Mouse (Mus musculus) R1 (cell line): ENCODE results near the gene Gm10974.
A peak's percentile ranks its signal among the peaks of the same experiment; 100 is the strongest.

Source experiments
- DNase-seq: peaks from one replicate; pipeline ENCODE4 v3.0.0-alpha.2; 2018; ENCODE audit warnings: low read depth, low spot score

Gene Gm10974

DNA sequence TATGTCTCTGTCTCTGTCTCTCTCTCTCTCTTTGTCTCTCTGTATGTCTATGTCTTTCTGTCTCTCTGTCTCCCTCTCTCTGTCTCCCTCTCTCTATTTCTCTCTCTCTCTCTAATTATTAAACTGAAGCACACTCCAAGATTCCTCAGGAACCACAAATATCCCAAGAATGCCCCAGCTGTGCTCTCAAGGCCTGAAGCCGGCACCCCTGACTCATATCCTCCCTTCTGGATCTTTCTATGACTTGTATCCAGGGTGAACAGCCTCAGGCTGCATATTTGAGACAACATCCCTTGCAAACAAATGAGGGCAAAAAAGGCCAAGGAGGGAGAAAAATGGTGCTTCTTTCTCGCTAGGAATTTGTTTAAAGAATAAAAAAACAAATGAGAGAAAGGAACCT, at the start of gene Gm10974:
Gene Gm10974, plus strand, starts transcription at position 2 of the 400 bp plus-strand sequence.
- DNase-seq: no peak

GRCm38 (mm10) chr7:66318147-66318546, 47.6 kb upstream of the Gm10974 start:
- DNase-seq: no peak

GRCm38 (mm10) chr7:66320996-66321395, 44.7 kb upstream of the Gm10974 start:
- no peak for DNase-seq

DNA sequence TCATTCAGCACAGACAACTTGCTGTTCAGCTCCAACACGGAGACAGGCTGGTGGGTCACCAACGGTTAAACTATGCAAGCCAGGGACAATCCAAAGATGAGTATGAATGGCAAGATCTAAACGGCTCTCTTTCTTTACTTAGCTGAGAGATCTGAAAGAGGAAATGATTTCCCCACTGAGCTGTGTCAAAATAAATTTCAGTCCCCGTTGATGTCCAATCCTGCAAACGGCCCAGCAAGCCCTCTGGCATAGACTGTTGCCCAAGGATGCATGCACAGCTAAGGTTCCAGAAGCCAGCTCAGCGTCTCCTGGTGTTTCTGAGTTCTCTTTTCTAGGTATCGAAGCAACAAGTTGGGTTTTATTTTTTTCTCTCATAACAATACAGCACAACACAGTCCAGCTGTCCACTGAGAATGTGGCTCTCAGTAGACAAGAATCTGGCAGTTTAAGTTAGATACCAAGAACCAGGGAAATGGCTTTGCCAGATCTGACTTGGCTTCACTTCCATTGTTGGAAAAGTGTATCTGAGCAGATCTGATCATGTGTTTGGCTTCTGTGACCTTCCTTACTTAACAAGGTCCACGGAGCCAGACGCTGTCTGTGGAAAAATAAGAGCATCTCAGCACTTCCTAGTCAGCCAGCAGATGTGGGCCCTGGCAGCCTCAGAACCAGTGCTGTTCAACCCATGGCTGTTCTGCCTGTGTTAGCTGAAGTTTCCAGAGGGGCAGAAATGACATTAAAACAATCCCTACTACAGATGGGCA, 42.3 kb upstream of the Gm10974 start:
- DNase-seq: no peak

DNA sequence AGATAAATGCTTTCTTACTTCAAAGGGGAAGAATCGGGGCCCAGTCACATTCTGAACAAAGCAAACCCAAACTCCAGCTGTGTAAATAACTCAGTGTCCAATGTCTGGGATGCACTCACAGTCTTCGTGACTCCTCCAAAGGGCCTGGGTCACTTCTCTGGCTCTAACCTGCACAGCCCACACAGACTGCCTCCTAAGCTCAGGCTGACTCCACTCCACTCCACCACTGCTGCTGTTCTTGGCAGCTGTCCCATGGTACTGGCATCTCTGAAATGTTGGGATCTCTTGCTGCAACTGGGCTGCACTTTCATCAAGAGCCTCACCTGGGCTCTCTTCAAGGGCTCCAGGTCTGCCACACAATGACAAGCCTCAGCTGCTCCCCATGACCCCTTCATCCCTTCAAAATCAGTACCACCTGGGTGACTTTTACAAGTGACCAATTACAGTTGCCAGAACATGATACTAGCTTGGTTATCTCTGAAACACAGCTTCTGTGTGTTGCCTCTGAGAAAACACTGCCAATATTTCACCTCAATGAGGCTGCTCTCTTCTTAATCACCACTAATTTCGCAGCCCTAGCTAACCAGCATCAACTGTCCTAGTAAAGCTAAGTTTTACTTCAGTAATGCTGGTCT, 40.2 kb upstream of the Gm10974 start:
- no peak for DNase-seq

DNA sequence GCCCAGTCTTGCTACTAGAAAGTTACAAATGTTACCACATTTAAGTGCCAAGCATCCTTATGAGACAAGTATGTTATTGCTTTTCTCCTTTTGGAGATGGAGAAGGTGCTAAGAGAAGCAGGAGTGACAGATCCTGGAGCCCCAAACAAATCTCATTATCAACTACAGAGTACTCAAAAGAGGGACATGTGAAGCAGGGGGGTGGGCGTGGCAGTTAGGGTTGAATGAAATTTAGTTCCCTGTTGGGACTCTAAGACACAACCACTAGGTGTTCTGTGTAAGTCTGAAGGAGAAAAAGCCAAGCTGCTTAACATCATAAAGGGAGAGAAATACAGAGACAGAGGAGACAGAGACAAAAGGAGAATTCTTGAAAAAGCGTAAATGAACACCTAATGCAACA, 38.2 kb upstream of the Gm10974 start:
- DNase-seq: peak; percentile 54

DNA sequence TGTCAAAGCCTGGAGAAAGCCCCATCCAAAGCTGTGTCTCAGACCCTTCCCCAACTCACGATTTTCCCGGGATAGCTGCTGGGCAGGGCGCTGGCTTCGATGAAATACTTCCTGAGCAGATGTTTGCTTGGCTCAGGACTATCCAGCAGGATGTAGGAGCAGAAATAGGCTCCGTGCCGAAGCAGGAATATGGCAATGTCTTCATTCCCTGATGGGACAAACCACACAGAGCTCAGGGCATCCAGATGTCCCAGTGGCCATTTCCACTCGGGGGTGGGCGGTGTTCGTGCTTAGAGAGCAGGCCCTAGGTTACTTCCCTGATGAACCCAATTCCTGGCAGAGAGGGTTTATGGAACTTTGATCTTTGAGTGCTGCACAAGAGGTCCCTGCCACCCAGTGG, 35.1 kb upstream of the Gm10974 start:
- DNase-seq: no peak

DNA sequence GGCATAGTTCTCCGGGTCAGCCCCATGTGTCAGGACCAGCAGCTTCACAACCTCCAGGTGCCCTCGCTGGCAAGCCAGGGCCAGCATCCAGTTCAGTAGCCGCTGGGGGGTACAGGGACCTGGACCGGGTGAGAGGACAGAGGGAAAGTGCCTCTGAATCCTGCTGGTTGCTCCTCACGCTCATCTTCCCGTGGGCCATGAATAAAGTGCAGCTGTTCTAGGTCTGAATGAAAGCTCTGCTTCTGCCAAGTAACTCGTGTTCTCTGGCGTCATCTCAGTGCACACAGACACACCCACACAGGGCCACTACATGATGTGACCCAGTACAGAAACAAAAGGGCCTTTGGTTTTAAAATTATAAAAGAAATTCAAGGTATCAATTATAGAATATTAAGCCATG, 33.4 kb upstream of the Gm10974 start:
- DNase-seq: no peak

- DNase-seq: peak; percentile 73
Observed at GRCm38 (mm10) chr7:66333906-66334500, 31.7 kb upstream of the Gm10974 start.

DNA sequence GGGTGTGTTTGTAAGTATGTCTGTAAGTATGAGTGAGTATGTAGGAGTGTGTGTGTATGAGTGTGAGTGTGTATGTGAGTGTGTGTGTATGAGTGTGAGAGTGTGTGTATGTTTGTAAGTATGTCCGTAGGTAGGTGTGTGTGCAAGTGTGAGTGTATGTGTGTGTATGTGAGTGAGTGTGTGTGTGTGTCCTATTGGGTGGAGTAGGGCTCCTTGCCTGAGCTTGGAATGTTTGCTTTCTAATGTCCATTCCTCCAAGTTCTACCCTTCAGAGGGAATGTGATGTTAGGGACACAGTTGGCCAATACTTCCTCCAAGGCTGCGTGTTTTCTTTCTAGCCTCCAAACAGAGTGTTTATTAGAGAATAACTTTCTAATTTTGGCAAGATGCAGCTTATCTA, 28.8 kb upstream of the Gm10974 start:
- no peak for DNase-seq

DNA sequence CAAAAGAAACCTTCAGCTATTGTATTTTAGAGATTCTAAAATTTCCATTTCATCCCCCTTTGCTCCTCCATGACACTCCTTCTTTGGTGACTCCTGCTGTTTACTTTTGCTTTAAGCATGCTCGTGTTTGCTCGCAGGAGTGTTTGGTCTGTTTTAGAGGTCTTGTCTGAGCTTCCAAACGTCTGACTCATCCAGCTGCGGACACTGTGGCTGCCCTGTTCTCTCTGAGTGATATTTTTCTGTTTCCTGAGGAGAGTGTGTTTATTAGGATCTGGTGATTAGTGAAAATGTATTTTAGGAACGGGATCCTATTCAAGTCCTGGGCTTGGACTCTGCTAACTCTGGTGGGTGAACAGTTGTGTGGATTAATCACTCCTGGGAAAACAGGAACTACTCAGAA, 26.1 kb upstream of the Gm10974 start:
- DNase-seq: no peak

DNA sequence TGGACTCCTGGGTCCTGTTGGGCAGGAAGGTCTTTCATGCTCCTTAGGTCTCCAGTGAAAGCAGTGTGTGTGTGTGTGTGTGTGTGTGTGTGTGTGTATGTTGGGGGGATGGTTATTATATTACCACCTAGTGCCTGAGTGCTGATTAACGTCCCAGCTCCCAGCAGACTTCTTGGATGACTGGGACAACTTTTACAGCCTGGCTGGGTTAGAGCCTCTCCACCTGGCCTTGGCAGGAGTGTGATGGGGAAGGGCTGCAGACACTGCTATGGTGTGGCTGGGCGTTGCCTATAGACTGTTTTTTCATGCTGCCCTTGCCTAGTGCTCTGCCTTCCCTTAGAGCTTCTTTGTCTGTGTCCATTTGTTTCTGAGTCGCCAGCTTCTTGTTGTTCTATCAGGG, 25.7 kb upstream of the Gm10974 start:
- no peak for DNase-seq

DNA sequence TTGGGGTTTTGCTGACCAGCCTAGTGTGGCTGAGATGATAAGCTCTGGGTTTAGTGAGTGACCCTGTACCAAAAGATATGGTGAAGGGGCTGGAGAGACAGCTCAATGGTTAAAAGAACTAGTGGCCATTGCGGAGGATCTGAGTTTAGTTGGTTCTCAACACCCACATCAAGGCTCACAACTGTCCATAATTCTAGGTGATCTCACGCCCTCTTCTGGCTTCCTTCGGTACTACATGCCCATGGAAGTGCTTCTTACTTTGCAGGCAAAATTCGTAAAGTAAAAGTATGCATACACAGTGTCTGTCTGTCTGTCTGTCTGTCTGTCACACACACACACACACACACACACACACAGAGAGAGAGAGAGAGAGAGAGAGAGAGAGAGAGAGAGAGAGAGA, 23.4 kb upstream of the Gm10974 start:
- peak; percentile 58 for DNase-seq

DNA sequence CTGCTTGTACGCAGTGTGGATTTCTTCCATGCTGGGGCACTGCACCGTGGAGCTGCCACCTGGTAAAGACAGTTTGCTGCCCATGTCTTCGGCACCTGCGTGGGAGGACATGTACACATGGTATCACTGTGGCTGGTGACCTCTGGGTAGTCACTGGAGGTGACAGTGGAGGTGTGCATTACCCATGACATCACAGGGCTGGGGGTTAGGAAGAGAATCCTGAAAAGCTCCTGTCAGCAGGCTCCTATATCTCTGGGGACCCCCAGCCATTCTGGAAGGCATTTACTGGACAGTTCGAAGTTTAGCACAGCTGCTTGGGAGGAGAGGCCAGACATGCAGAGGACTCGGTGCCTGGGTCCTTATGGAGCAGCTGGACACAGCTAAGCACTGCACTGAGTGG, 22.9 kb upstream of the Gm10974 start:
- DNase-seq: no peak

DNA sequence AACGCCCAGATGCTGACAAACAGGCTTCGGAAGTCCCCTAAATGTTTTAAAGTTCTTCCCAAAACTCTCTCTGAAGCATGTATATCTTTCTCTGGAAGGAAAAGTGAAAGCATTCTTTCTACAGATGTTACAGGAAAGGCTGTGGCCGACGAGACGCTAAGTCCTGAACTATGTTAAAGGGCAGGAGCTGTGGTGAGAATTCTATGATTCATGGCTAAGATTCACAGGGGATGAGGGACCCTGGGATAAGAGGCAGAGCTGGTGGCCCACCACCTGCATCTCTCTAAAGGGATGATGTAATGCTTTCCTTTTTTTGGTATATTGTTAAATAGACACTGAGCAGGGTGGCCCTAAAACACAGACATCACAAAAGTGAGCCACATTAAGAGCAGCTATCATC, 22.4 kb upstream of the Gm10974 start:
- DNase-seq: no peak

DNA sequence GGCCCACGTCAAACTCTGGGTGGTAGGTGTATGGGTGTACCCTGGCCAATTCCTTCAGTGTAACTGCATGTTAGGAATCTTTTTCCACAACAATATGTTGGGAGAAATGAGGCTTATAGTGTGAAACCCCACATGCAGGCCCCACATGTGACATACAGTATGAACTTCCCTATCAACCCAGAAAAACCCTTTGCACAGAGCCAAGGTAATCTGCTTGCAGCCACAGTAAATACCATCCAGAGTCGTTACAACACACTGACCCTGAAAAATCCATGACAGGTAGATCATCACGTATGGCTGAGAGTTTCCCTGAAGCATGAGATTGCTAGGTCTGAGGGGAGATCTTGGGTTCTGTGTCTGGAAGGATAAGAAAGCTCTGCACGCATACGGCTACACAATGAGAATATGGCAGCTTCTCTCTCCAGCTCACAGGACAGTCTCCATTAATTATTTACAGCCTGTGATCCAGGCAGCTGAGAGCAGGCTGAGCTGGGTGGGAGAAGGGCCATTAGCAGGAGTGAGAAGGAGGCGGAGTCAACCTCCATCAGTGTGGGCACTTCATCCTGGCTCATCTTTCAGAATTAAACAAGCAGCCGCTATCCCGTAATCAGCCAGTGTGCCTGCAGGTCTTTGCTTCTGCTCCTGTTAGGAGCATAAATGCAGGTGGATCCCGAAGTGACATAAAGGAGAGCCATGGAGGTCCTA, 18.6 kb upstream of the Gm10974 start:
- DNase-seq: no peak

- no peak for DNase-seq
Observed at GRCm38 (mm10) chr7:66348588-66348987, 17.1 kb upstream of the Gm10974 start.

GRCm38 (mm10) chr7:66349670-66350069, 16.0 kb upstream of the Gm10974 start:
- no peak for DNase-seq

GRCm38 (mm10) chr7:66351074-66351473, 14.6 kb upstream of the Gm10974 start:
- DNase-seq: no peak

- no peak for DNase-seq
Observed at GRCm38 (mm10) chr7:66354911-66355310, 10.8 kb upstream of the Gm10974 start.

GRCm38 (mm10) chr7:66355791-66356522, 9.7 kb upstream of the Gm10974 start:
- no peak for DNase-seq

GRCm38 (mm10) chr7:66358461-66358860, 7.2 kb upstream of the Gm10974 start:
- DNase-seq: no peak
